Mouse (Mus musculus) 416B (cell line): Measurements from ENCODE around the gene Ptpn7.
A peak's percentile ranks its signal among the peaks of the same experiment; 100 is the strongest.

ENCODE experiments used
- DNase-seq: peaks from one replicate; pipeline ENCODE4 v3.0.0; 2011; ENCODE audit warnings: low read depth

Ptpn7 gene

GRCm38 (mm10) chr1:135128986-135129385 is 3.5 kb upstream of the Ptpn7 start:
- peak; percentile 43 for DNase-seq

- DNase-seq, result no peak
Observed at GRCm38 (mm10) chr1:135129543-135130183, 2.8 kb upstream of the Ptpn7 start.

- DNase-seq, result peak; percentile 90
Observed at GRCm38 (mm10) chr1:135130376-135131018, 2.0 kb upstream of the Ptpn7 start.

GRCm38 (mm10) chr1:135131034-135131433 is 1.5 kb upstream of the Ptpn7 start:
- DNase-seq, result peak; percentile 94

GRCm38 (mm10) chr1:135131560-135131959 is 940 bp upstream of the Ptpn7 start:
- peak; percentile 74 for DNase-seq

GRCm38 (mm10) chr1:135132893-135133369 is 431 bp downstream of the Ptpn7 start:
- peak; percentile 92 for DNase-seq

- DNase-seq, result peak; percentile 85
Observed at GRCm38 (mm10) chr1:135133678-135134435, 1.4 kb downstream of the Ptpn7 start.

GRCm38 (mm10) chr1:135135111-135135787 is 2.7 kb downstream of the Ptpn7 start:
- no peak for DNase-seq

GRCm38 (mm10) chr1:135136500-135136899 is 4.0 kb downstream of the Ptpn7 start:
- DNase-seq, result peak; percentile 88

GRCm38 (mm10) chr1:135139906-135140305 is 7.4 kb downstream of the Ptpn7 start:
- peak; percentile 68 for DNase-seq

GRCm38 (mm10) chr1:135142452-135142851 is 10.0 kb downstream of the Ptpn7 start:
- no peak for DNase-seq

- no peak for DNase-seq
Observed at GRCm38 (mm10) chr1:135143940-135144339, 11.4 kb downstream of the Ptpn7 start.

GRCm38 (mm10) chr1:135146077-135146945 is 13.8 kb downstream of the Ptpn7 start, which contains the start of gene Arl8a:
Gene Arl8a (plus strand): TSS chr1:135146824.
- DNase-seq, result peak; percentile 51

GRCm38 (mm10) chr1:135146946-135147701 is 14.6 kb downstream of the Ptpn7 start:
- DNase-seq, result peak; percentile 94

GRCm38 (mm10) chr1:135147702-135148058 is 15.2 kb downstream of the Ptpn7 start:
- peak; percentile 86 for DNase-seq

- no peak for DNase-seq
Observed at GRCm38 (mm10) chr1:135148476-135148875, 16.0 kb downstream of the Ptpn7 start.

- no peak for DNase-seq
Observed at GRCm38 (mm10) chr1:135148996-135149395, 16.5 kb downstream of the Ptpn7 start.

GRCm38 (mm10) chr1:135154011-135154410 is 21.5 kb downstream of the Ptpn7 start:
- no peak for DNase-seq

GRCm38 (mm10) chr1:135154411-135154959 is 22.0 kb downstream of the Ptpn7 start:
- peak; percentile 83 for DNase-seq

GRCm38 (mm10) chr1:135156300-135156699 is 23.8 kb downstream of the Ptpn7 start:
- DNase-seq, result no peak
